Comparison of ENCODE assay signal across 1 mouse cellular context in the genomic region with DNA sequence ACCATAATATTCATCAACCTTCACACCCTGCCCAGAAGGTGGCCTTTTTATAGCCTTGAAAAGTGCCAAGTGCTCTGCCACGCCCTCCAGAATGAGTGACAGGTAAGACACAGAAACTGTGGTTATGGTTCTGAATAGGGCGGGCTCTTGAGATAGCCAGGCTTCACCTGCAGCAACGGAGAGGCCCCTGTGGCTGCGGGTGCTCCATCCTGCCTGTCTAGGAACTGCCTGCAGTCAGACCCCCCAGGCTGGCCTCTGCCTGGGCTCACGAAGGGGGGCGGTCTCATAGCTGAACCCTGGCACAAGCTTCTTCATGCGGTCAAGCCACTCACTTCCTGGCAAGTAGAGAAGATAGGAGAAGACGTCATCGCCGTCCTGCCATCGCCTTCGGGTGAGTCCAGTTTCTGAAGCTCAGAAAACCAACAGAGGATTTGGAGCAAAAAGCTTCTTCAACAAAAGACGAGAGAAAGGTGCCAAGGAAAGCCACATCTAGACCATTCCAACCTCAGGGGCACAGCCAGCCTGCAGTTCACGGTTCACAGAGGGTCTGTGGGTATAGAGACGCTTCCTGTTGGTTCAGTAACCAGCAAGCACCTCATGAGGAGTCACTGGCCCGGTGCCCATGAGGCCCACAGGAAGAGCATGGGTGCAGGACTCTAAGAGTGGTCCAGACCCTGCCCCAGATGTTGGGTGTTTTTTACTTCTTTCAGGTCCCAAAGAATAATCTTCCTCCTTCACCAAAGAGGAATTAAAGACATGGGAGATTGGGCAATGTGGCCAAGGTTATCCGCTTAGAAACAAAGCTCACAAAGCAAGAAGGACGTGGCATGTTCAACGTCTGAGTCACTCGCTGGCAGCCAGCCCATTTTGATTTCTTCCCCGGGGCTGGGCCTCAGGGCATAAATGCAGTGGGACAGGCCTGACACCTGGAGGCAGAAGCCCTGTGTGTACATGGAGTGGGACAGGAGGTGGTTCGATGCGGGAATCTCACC.
TF ChIP-seq lines count a peak whose summit lies in the region.

No protein-coding gene starts in this region.

TF ChIP-seq in CH12.LX, 34 proteins besides CTCF, POLR2A, EP300 and RAD21 (continued from another document):
- TF ChIP-seq IRF4 (IDR thresholded peaks at IDR 0.05; ENCODE audit: low read depth, low read length) (peak; percentile 54), MYC (IDR thresholded peaks at IDR 0.05; ENCODE audit: low read depth, low read length) (peak; percentile 73; the same call in 1 of the 2 replicates), UBTF (IDR thresholded peaks at IDR 0.05; ENCODE audit: low read depth, low read length) (no peak), ETS1 (conservative IDR thresholded peaks at IDR 0.05; ENCODE audit: low read depth, low read length) (no peak), ZC3H11A (IDR thresholded peaks at IDR 0.05; ENCODE audit: low read depth, low read length) (peak; percentile 91), NELFE (IDR thresholded peaks at IDR 0.05; ENCODE audit: low read depth, low read length) (peak; percentile 28), KAT2A (IDR thresholded peaks at IDR 0.05; ENCODE audit: insufficient replicate concordance, low read length) (no peak), USF2 (conservative IDR thresholded peaks at IDR 0.05; ENCODE audit: low read depth, low read length) (no peak), TBP (conservative IDR thresholded peaks at IDR 0.05; ENCODE audit: low read depth, low read length) (peak; percentile 93), PAX5 (IDR thresholded peaks at IDR 0.05; ENCODE audit: low read length) (no peak), BHLHE40 (IDR thresholded peaks at IDR 0.05; ENCODE audit: low read depth, low read length) (peak; percentile 48; the same call in 1 of the 2 replicates), MAX (IDR thresholded peaks at IDR 0.05; ENCODE audit: low read length) (no peak), MEF2A (IDR thresholded peaks at IDR 0.05; ENCODE audit: borderline replicate concordance, low read depth, low read length) (0 out of 2 replicates have a peak, but pooled peaks have one; percentile 62), JUND (conservative IDR thresholded peaks at IDR 0.05; ENCODE audit: low read depth, low read length) (peak; percentile 43), TCF12 (IDR thresholded peaks at IDR 0.05; ENCODE audit: low read depth, low read length) (peak; percentile 63), SMC3 (IDR thresholded peaks at IDR 0.05; ENCODE audit: low read depth, low read length) (peak; percentile 95), GABPA (IDR thresholded peaks at IDR 0.05; ENCODE audit: insufficient replicate concordance, low read depth, low read length) (no peak), SIN3A (IDR thresholded peaks at IDR 0.05; ENCODE audit: low read length) (peak; percentile 84), ZKSCAN1 (IDR thresholded peaks at IDR 0.05; ENCODE audit: borderline replicate concordance, low read depth, low read length) (no peak), MAFK (IDR thresholded peaks at IDR 0.05; ENCODE audit: insufficient replicate concordance, low read length) (no peak), ELF1 (IDR thresholded peaks at IDR 0.05; ENCODE audit: low read depth, low read length) (peak; percentile 63; the same call in 1 of the 2 replicates), CHD1 (IDR thresholded peaks at IDR 0.05; ENCODE audit: low read depth, low read length) (no peak), E2F4 (IDR thresholded peaks at IDR 0.05; ENCODE audit: insufficient replicate concordance, low read depth, low read length) (no peak)
